Mouse (Mus musculus) thymus, adult 2 months (tissue): Measurements from ENCODE around the gene Scgb1b27. TPM values are rescaled to one million over a fixed set of nuclear protein-coding genes. Genes with fewer than 3 reads are reported as not detected.

ENCODE experiments used
- polyA plus RNA-seq: library from polyadenylated mRNA; depleted of rRNA; stranded (reverse); fragments of >200 nt; gene quantifications from 2 replicates; pipeline ENCODE4 v1.2.3, GENCODE M21; 2012; rRNA removed

Scgb1b27 gene
- polyA plus RNA-seq, 1 experiment: not detected

Other genes starting within 250 kb of the Scgb1b27 start
- not detected in 2 replicates for gene Scgb2b26, start 76.4 kb upstream of the Scgb1b27 start, polyA plus RNA-seq
- gene Scgb2b27, start 7.5 kb upstream of the Scgb1b27 start, polyA plus RNA-seq: 0.93 TPM in 1 of 2 replicates, not detected in the other
- not detected in 2 replicates for gene Scgb1b30, start 73.9 kb downstream of the Scgb1b27 start, polyA plus RNA-seq
- gene Wtip, start 111.8 kb downstream of the Scgb1b27 start, polyA plus RNA-seq: 5.0 and 5.8 TPM in 2 replicates
- gene Uba2, start 148.1 kb downstream of the Scgb1b27 start, polyA plus RNA-seq: 81.6 and 93.9 TPM in 2 replicates
- gene Pdcd2l, start 175.2 kb downstream of the Scgb1b27 start, polyA plus RNA-seq: 39.5 and 40.6 TPM in 2 replicates
- gene Gpi1, start 208.9 kb downstream of the Scgb1b27 start, polyA plus RNA-seq: 265 and 304 TPM in 2 replicates
- not detected in 2 replicates for gene Gm6096, start 229.6 kb downstream of the Scgb1b27 start, polyA plus RNA-seq